Mouse (Mus musculus) colon, adult 2 months (tissue): ENCODE data around the gene Cnp. TPM values are rescaled to one million over a fixed set of nuclear protein-coding genes. Genes with fewer than 3 reads are reported as not detected.

Experiments
- polyA plus RNA-seq: library from polyadenylated mRNA; depleted of rRNA; stranded (reverse); fragments of >200 nt; gene quantifications from 2 replicates; pipeline ENCODE4 v1.2.3, GENCODE M21; 2012; rRNA removed

Cnp gene
- polyA plus RNA-seq = 31.3 and 31.6 TPM in 2 replicates

DNA sequence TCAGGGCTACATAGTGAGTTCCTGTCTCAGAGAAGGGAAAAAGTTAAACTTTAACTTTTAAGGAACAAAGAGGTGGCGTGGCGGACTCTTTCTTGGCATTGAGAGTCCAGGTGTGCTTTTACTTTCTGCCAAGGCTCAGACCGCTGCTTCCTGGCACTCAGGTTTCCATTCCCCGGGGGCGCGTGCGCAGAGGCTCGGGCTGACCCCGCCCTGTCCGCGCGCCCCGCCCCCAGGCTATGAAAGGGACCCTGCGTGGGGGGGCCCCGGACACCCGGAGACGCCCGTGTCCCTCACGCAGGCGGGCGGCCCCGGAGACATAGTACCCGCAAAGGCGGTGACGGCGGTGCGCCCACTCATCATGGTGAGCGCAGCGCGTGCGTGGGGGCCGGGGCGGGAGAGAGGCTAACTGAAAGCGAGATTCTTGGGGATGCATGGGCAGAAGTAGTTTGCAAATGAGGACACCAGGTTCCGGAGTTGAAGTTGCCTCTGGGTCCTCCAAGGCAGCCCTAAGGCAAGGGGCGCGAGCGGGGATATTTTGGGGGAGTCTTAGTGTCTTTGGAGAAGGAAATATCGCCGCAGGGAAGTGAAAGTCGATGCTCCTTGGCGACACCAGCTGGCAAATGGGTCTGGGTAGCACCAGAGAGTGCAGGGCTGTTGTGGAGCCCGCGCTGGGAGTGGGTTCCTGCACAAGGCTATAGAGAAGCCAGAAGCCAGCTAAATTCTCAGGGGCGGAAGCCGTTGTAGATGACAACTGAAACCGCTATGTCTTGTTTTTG lies at the start of gene Cnp:
Cnp (plus strand) TSS at position 197 of the 776 bp plus-strand sequence.

GRCm38 (mm10) chr11:100527458-100528374 lies 47.0 kb upstream of the Cnp start, which contains the start of gene Acly:
Acly (minus strand) TSS chr11:100528000.

DNA sequence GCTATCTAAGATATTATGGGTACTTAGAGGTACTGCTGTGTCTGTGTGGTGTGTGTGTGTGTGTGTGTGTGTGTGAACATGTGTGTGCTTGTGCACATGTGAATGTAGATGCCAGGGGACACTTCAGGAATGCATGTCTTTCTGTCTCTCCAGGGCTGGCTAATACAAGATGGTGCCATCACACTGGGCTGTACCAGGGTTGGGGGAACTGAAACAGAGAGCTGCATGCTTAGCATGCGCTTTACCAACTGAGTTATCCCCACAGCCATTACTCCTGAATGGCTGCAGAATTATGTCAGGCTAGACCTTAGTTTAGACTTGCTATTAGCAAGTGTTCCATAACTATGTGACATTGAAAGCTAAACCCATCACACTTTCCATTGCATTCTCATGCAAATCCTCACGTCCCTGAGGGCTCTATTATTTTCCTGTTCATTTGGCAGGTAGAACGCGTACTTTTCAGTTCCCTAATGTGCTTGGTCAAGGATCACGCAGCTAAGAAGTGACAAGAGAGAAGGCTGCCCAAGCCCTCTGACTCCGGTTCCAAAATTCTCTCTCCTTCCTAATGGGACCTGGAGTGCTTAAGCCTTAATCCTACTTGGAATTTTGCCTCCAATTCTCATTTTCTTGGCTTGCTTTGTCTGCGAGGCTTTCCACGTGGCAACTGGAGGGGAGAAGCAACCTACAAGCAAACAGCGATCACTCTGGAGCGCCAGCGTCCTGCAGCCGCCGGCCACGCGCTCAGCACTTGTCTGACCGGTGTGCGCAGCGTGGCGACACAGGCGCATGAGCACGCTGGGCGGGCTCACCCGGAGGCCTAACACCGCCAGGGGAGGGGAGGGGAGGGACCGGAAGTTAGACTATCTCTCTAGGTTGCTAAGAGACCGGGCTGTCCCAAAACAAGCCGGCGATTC lies 29.6 kb upstream of the Cnp start, which contains the start of gene Ttc25:
Ttc25 (plus strand) TSS at position 776 of the 914 bp plus-strand sequence.

GRCm38 (mm10) chr11:100618761-100619484 lies 44.2 kb downstream of the Cnp start, which contains the start of gene Nkiras2:
Nkiras2 (plus strand) TSS chr11:100619244.

GRCm38 (mm10) chr11:100619982-100620381 lies 45.3 kb downstream of the Cnp start, which contains the start of gene Dnajc7:
Dnajc7 (minus strand) TSS chr11:100620168.

Other genes with a start within 250 kb of the Cnp start
- gene Gast, start 240.5 kb upstream of the Cnp start, polyA plus RNA-seq = not detected in 2 replicates
- 5.7 and 5.8 TPM in 2 replicates for gene Hap1, start 218.8 kb upstream of the Cnp start, polyA plus RNA-seq
- 522 and 536 TPM in 2 replicates for gene Jup, start 177.1 kb upstream of the Cnp start, polyA plus RNA-seq
- 27.1 and 30.5 TPM in 2 replicates for gene P3h4, start 160.1 kb upstream of the Cnp start, polyA plus RNA-seq
- 30.2 and 37.3 TPM in 2 replicates for gene Fkbp10, start 159.2 kb upstream of the Cnp start, polyA plus RNA-seq
- 17.8 and 21.2 TPM in 2 replicates for gene Nt5c3b, start 133.1 kb upstream of the Cnp start, polyA plus RNA-seq
- gene Klhl10, start 133.0 kb upstream of the Cnp start, polyA plus RNA-seq = 0.10 and 0.23 TPM in 2 replicates
- gene Klhl11, start 102.2 kb upstream of the Cnp start, polyA plus RNA-seq = 2.7 and 3.9 TPM in 2 replicates
- 144 and 146 TPM in 2 replicates for gene Acly, start 46.9 kb upstream of the Cnp start, polyA plus RNA-seq
- gene Ttc25, start 29.3 kb upstream of the Cnp start, polyA plus RNA-seq = 0.30 and 0.68 TPM in 2 replicates
- gene Nkiras2, start 44.3 kb downstream of the Cnp start, polyA plus RNA-seq = 111 and 127 TPM in 2 replicates
- gene Dnajc7, start 45.3 kb downstream of the Cnp start, polyA plus RNA-seq = 19.3 and 23.7 TPM in 2 replicates
- 0.27 and 0.46 TPM in 2 replicates for gene Zfp385c, start 117.6 kb downstream of the Cnp start, polyA plus RNA-seq
- gene Dhx58, start 129.4 kb downstream of the Cnp start, polyA plus RNA-seq = 9.0 and 10.5 TPM in 2 replicates
- gene Kat2a, start 137.6 kb downstream of the Cnp start, polyA plus RNA-seq = 29.3 and 31.9 TPM in 2 replicates
- gene Hspb9, start 138.9 kb downstream of the Cnp start, polyA plus RNA-seq = not detected in 2 replicates
- gene Rab5c, start 163.3 kb downstream of the Cnp start, polyA plus RNA-seq = 216 and 249 TPM in 2 replicates
- 0.02 and 0.06 TPM in 2 replicates for gene Kcnh4, start 185.0 kb downstream of the Cnp start, polyA plus RNA-seq
- 0.24 and 0.80 TPM in 2 replicates for gene Hcrt, start 188.0 kb downstream of the Cnp start, polyA plus RNA-seq
- gene Ghdc, start 196.1 kb downstream of the Cnp start, polyA plus RNA-seq = 17.3 and 18.7 TPM in 2 replicates